Mouse (Mus musculus) spleen, adult 2 months (tissue): ENCODE measurements around the gene Prpf40b. TPM values are rescaled to one million over a fixed set of nuclear protein-coding genes. Genes with fewer than 3 reads are reported as not detected.
A peak's percentile ranks its signal among the peaks of the same experiment; 100 is the strongest.

ENCODE experiments used
- DNase-seq, 2 experiments: peaks; one replicate each; pipeline versions ENCODE4 v3.0.0 to v3.0.0-alpha.2; 2012 to 2021; ENCODE audit warnings: low spot score in 2 of 2, low read depth in 1 of 2
- H3K27ac ChIP-seq: fragments of 200-500 bp; 2 replicates; pipeline ENCODE4 v1.5.1; 2012; ENCODE audit warnings: low read length, inconsistent platforms; ENCODE audit not compliant: insufficient read depth
- H3K27me3 ChIP-seq: fragments of 200-500 bp; 2 replicates; pipeline ENCODE4 v1.6.1; 2012; ENCODE audit warnings: mild to moderate bottlenecking, moderate library complexity, low read length, inconsistent platforms; ENCODE audit not compliant: control insufficient read depth, insufficient read depth
- H3K36me3 ChIP-seq: fragments of 200-500 bp; 2 replicates; pipeline ENCODE4 v1.6.1; 2012; ENCODE audit warnings: mild to moderate bottlenecking, low read length, inconsistent platforms; ENCODE audit not compliant: control insufficient read depth, insufficient read depth
- H3K4me1 ChIP-seq: fragments of 200-500 bp; 2 replicates; pipeline ENCODE4 v1.6.1; 2011; ENCODE audit warnings: inconsistent platforms; ENCODE audit not compliant: control insufficient read depth, insufficient read depth, insufficient read length
- H3K4me3 ChIP-seq: fragments of 200-500 bp; 2 replicates; pipeline ENCODE4 v1.5.1; 2011; ENCODE audit warnings: mild to moderate bottlenecking, inconsistent platforms; ENCODE audit not compliant: insufficient read depth, insufficient read length; ENCODE audit errors: extremely low read depth
- CTCF ChIP-seq: fragments of 200-500 bp; IDR thresholded peaks from 2 replicates; pipeline ENCODE4 v1.5.1; 2011; ENCODE audit warnings: mild to moderate bottlenecking, inconsistent platforms; ENCODE audit not compliant: insufficient read depth, insufficient read length, insufficient replicate concordance; ENCODE audit errors: extremely low read depth
- POLR2A ChIP-seq: fragments of 200-500 bp; IDR thresholded peaks from 2 replicates; pipeline ENCODE4 v1.6.1; 2011; ENCODE audit warnings: low read depth, low read length, inconsistent platforms
- WGBS: fragments of 180-500 bp; shearing (Covaris S2); methylation state at CpG from one replicate; pipeline ENCODE4 v1.1.7; 2018; 5-methylcytosine and 5-hydroxymethylcytosine counted together
- polyA plus RNA-seq: library from polyadenylated mRNA; depleted of rRNA; stranded (reverse); fragments of >200 nt; gene quantifications from 2 replicates; pipeline ENCODE4 v1.2.3, GENCODE M21; 2012

The Prpf40b gene
- polyA plus RNA-seq, 1 experiment: 27.1 TPM

DNA sequence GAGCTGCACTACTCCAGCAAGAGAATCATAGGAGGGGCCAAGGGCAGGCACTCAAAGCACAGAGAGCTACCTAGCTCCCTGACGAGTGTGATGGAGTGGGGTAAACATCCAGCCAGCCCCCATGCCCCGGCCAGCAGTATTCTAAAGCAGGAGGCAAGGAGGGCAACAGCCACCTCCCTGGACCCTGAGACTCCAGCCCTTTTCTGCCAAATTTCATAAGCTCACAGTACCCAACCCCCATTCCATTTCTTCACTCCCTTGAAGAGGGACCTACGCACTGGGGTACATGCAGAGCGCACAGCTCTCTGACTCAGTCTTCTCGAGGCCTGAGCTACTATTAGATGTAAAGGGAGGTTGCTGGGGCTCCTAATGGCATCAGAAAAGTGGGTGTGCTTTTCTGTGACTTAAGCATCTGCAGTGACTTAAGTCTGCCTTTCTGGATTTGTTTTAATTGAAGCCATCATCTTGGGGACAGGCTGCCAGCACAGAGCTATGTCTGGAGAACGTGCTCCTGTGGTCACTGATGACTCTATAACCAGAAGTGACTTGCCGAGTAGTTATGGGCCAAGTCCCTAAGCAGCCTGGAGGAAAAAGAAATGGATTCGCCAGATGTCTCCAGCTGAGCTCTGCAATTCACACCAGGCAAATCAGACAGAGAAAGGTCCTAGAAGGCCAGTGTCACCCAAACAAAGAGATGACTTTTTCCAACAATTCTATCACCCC, 49.4 kb downstream of the Prpf40b start:
- DNase-seq: no peak
- WGBS: 79% methylated on average over 8 of the region's 8 CpGs
- Histone ChIP-seq H3K36me3 (no peaks in the 10 kb centered on the region), H3K27ac (no peak overlapping the region), H3K4me1 (peaks cover 38% of the 10 kb centered on the region), H3K27me3 (no peaks in the 10 kb centered on the region), H3K4me3 (no peak overlapping the region)
- TF ChIP-seq POLR2A (no peak), CTCF (no peak)

DNA sequence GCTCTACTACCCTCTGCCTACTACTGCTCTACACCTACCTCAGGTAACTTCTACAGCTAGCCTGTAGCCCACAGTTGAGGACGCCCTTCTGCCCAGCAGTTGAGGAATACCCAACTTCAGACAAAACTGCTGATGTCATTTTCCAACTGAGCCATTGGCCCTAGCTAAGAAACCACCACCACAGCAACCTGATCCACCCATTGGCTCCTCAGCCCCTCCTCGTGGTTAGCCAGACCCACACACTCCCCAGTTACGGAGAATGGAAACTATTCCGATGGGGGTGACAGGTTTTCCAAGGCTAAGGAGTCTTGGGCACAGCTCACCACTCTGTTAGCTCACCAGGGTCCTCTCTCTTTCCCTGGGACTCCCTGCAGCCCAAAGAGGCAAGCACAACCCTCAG, 50.1 kb downstream of the Prpf40b start:
- no peaks in the 10 kb centered on the region for H3K36me3 ChIP-seq
- 61% methylated on average over 4 of the region's 4 CpGs for WGBS
- TF ChIP-seq CTCF: no peak
- TF ChIP-seq POLR2A: no peak
- no peak for DNase-seq
- no peaks in the 10 kb centered on the region for H3K27me3 ChIP-seq
- H3K4me3 ChIP-seq: no peak overlapping the region
- H3K4me1 ChIP-seq: peaks cover 34% of the 10 kb centered on the region
- H3K27ac ChIP-seq: no peak overlapping the region

DNA sequence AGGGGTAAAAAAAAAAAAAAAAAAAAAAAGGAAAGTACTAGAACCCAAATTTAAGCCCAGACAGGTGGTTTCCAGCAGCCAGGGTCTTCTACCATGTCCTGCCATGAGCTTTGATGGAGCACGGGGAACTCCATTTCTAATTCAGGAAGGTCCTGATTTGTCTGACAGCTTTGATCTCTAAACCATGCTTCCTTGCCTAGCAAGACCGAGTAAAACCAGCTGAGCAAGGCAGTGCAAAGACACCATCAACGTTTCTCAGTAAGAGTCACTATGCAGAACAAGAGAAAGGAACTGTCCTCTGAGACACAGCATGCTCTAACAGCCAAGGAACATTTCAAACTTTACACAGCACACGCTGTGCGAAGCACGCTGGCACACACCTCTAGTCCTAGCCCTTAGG, 56.7 kb downstream of the Prpf40b start:
- TF ChIP-seq CTCF (no peak), POLR2A (no peak)
- Histone ChIP-seq H3K36me3 (no peaks in the 10 kb centered on the region), H3K4me1 (peaks cover 19% of the 10 kb centered on the region; the same call in 1 of the 2 replicates), H3K4me3 (no peak overlapping the region), H3K27ac (peak overlapping the region; percentile 41; the same call in 1 of the 2 replicates), H3K27me3 (no peaks in the 10 kb centered on the region)
- WGBS: 27% methylated on average over 6 of the region's 6 CpGs
- peak in 1 of 2 experiments; percentile 15 for DNase-seq

DNA sequence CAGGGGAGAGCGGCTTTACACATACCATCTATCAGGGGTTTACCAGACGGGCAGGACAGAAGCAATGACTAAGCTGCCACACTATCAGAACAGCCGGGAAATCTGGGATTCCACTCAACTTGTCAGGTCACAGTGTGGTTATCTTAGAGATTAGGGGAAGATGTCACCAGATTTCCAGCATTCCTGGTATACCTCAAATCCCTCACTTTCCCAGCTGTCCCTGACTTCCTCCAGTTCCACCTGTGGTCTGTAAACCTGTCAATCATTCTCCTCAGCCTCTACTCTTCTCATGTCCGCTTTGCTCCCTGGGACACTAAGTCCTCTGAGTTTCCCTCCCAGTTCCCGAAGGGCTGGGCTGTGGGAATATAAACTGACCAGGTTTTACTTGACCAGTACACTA, 57.4 kb downstream of the Prpf40b start:
- Histone ChIP-seq H3K4me3 (no peak overlapping the region), H3K27ac (no peak overlapping the region), H3K27me3 (no peaks in the 10 kb centered on the region), H3K36me3 (no peaks in the 10 kb centered on the region), H3K4me1 (peaks cover 19% of the 10 kb centered on the region; the same call in 1 of the 2 replicates)
- no peak for DNase-seq
- TF ChIP-seq CTCF (no peak), POLR2A (no peak)
- WGBS: 84% methylated on average over 5 of the region's 5 CpGs

DNA sequence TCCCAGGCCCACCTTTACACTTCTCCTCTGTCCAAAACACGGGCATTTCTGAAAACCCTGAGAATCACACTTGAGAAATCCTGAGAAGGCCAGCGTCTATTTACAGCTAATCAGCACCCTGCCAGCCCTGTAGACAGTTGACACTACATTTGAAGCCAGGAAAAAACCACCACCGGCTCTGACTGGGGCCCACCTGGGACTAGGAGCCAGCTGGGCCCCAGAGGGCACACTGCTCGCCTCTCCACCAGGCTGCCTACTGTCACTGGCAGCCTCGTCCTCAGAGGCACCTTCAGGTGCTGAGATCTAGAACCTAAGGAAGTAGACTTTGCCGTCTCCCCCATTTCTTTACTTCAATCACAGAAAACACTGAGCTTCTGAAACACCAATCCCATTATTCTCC, 60.8 kb downstream of the Prpf40b start:
- DNase-seq: no peak
- H3K36me3 ChIP-seq: no peaks in the 10 kb centered on the region
- H3K4me3 ChIP-seq: no peak overlapping the region
- no peaks in the 10 kb centered on the region for H3K27me3 ChIP-seq
- TF ChIP-seq CTCF (no peak), POLR2A (no peak)
- peaks cover 19% of the 10 kb centered on the region; the same call in 1 of the 2 replicates for H3K4me1 ChIP-seq
- WGBS: 29% methylated on average over 6 of the region's 6 CpGs
- H3K27ac ChIP-seq: no peak overlapping the region

DNA sequence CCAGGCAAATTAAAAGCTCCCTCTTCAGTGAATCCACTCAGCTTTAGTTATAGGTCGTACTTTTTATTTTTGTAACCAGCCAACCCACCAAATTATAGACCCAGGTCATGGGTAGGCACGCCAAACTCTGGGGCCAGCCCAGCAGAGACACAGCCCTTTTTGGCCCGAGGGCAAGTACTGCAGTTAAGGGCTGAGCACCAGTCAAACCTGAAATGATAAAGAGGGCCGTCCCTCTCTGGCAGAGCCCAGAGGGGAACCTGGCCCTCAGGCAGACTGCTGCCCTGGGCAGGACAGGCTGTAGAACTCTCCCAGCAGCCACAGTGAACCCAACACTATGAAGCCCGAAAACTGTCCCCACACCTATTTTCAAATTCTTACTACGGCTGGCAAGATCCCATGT, 61.6 kb downstream of the Prpf40b start:
- TF ChIP-seq POLR2A (no peak), CTCF (no peak)
- DNase-seq: no peak
- Histone ChIP-seq H3K36me3 (no peaks in the 10 kb centered on the region), H3K4me3 (no peak overlapping the region), H3K27me3 (no peaks in the 10 kb centered on the region), H3K27ac (no peak overlapping the region), H3K4me1 (peaks cover 14% of the 10 kb centered on the region; the same call in 1 of the 2 replicates)
- WGBS: 83% methylated on average over 6 of the region's 6 CpGs

DNA sequence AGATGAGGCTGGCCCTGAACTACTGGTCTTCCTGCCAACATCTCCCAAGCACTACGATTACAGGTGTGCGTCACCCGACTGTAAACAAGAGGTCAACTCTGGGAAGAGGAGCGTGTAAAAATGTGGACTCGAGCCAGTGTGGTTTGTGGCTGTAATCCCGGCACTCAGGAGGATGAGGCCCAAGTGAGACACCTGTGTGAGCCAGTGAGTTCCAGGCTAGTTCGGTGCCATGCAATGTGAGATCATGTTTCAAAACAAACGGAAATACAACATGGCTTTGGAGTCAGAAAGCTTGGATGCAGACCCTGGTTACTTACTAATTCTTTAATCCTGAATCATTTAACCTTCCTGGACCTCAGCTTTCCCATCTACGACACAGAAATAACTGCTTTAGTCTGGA, 64.1 kb downstream of the Prpf40b start:
- H3K27ac ChIP-seq: no peak overlapping the region
- no peaks in the 10 kb centered on the region for H3K27me3 ChIP-seq
- DNase-seq: no peak
- no peak overlapping the region for H3K4me3 ChIP-seq
- H3K4me1 ChIP-seq: peaks cover under 1% of the 10 kb centered on the region; the same call in 1 of the 2 replicates
- no peaks in the 10 kb centered on the region for H3K36me3 ChIP-seq
- TF ChIP-seq CTCF (no peak), POLR2A (no peak)
- WGBS: 91% methylated on average over 9 of the region's 9 CpGs
